Mouse (Mus musculus): ENCODE data around the gene Gm13698. TPM values are rescaled to one million over a fixed set of nuclear protein-coding genes. Genes with fewer than 3 reads are reported as not detected.
"Not testable (repeated sequence)": the region's sequence is repeated elsewhere in the genome, so short reads cannot be mapped to it uniquely, and the experiment has no call there.

Gm13698 gene
- 1 to 10 TPM; 1.1 to 1.5 TPM for total RNA-seq (2021)
- not detected in 2 replicates for polyA plus RNA-seq (2012; rRNA removed)
- long read RNA-seq, result 0 reads

DNA sequence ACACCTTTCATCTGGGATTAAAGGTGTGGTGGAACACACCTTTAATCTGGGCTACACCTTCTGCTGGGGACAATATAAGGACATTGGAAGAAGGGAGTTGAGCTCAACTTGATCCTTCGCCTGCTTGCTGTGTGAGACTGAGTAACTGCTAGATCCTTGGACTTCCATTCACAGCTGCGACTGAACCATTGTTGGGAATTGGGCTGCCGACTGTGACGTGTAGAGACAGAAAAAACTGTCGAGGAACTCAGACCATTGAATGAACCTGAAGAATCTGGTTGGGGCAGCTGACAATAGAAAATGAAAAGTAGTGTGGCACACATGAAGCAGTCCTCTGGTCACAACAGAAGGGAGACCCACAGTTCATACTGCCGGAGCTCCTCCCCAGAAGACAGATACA lies at the start of gene Gm13698:
Gene Gm13698 (plus strand): TSS at position 301 of the 400 bp plus-strand sequence.
- DNase-seq, result not testable (repeated sequence)

DNA sequence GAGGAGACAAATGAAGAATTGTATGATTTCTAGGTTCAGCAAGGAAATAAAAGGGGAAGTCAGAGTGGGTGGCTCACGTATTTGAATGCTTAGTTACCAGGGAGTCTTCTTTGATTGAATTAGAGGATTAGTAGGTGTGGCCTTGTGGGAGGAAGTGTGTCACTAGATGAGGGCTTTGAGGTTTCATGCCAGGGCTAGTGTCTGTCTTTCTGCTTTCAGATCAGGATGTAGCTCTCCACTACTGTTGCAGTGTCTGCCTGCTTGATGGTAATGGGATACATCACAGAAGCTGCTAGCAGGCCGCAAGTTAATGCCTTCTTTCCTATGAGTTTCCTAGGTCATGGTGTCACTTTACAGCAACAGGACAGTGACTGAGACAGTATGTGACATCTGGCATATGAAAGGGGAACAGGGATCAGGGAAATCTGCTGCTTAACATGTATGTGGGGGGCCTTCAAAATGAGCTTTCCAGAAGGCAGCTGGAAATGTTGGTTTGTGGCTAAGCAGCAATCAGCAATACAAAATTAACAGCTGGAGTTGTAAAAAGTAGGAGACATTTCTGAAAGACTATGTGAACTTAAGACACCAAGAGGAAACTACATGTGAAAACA lies 25.9 kb upstream of the Gm13698 start:
- DNase-seq, result no peak

DNA sequence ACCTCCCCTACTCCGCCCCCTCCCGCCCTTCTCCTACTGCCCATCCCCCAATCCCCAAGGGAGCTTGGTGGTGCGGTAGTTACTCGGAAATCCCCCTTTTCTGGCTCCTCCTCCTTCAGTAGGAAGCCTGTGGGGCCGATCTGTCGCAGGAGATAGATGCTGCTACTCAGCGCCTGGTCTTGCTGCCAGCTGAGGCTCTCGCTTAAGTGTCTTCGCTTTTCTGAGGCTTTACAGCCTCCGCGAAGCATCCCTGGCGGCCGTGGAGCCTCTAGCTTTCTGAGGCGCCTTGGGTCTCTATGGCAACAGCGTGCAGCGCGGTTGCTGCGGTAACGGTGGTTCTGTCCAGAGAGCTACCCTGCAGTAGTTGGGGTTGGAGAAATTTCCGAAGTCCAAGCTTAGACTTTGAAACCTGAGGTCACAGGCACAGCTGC lies 14.5 kb upstream of the Gm13698 start, which contains the start of gene Zswim2:
Gene Zswim2 (minus strand): TSS at position 298 of the 431 bp plus-strand sequence.
- DNase-seq, result peak; percentile 8

DNA sequence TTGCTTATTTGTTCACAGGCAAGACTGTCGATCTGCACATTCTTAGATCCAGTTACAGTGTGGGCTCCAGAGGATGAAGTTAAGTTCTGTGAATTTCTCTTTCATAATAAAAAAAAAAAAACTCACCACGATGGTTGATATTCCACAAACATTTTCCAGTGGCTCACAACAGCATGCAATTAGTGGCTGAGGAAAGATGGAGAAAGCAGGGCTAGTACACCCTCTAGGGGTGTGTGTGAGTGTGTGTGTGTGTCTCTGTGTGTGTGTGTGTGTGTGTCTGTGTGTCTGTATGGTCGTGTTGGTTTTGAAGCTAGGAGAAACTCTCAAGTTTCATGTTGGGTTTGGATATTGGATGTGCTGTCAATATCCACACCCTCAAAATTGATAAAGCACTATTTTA lies 14.1 kb upstream of the Gm13698 start:
- no peak for DNase-seq

DNA sequence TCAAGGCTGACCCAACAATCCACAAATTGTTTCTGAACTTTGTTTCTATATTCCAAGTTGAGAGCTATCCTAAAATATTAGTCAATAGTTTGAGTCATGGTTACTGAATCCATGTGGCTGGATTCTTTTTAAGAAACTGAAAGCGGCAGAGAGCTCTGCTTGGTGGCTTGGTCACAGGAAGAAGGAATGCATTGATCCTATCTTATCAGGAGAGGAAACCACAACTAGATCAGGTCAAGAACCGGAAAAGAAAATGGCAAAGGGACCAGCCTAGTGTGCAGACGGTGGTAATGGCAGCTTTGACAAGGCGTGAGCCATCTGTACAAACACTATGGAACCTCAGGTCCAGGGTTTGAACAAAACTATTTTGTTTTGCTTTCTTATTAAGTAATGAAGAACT lies 13.7 kb upstream of the Gm13698 start:
- DNase-seq, result no peak

DNA sequence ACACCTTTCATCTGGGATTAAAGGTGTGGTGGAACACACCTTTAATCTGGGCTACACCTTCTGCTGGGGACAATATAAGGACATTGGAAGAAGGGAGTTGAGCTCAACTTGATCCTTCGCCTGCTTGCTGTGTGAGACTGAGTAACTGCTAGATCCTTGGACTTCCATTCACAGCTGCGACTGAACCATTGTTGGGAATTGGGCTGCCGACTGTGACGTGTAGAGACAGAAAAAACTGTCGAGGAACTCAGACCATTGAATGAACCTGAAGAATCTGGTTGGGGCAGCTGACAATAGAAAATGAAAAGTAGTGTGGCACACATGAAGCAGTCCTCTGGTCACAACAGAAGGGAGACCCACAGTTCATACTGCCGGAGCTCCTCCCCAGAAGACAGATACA lies 5.7 kb downstream of the Gm13698 start, which contains the start of gene Gm13693:
Gene Gm13693 (plus strand): TSS at position 301 of the 400 bp plus-strand sequence.
- DNase-seq, result not testable (repeated sequence)

DNA sequence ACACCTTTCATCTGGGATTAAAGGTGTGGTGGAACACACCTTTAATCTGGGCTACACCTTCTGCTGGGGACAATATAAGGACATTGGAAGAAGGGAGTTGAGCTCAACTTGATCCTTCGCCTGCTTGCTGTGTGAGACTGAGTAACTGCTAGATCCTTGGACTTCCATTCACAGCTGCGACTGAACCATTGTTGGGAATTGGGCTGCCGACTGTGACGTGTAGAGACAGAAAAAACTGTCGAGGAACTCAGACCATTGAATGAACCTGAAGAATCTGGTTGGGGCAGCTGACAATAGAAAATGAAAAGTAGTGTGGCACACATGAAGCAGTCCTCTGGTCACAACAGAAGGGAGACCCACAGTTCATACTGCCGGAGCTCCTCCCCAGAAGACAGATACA lies 11.5 kb downstream of the Gm13698 start, which contains the start of gene Gm13695:
Gene Gm13695 (plus strand): TSS at position 301 of the 400 bp plus-strand sequence.
- not testable (repeated sequence) for DNase-seq

DNA sequence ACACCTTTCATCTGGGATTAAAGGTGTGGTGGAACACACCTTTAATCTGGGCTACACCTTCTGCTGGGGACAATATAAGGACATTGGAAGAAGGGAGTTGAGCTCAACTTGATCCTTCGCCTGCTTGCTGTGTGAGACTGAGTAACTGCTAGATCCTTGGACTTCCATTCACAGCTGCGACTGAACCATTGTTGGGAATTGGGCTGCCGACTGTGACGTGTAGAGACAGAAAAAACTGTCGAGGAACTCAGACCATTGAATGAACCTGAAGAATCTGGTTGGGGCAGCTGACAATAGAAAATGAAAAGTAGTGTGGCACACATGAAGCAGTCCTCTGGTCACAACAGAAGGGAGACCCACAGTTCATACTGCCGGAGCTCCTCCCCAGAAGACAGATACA lies 17.3 kb downstream of the Gm13698 start, which contains the start of gene Gm13696:
Gene Gm13696 (plus strand): TSS at position 301 of the 400 bp plus-strand sequence.
- DNase-seq, result not testable (repeated sequence)

DNA sequence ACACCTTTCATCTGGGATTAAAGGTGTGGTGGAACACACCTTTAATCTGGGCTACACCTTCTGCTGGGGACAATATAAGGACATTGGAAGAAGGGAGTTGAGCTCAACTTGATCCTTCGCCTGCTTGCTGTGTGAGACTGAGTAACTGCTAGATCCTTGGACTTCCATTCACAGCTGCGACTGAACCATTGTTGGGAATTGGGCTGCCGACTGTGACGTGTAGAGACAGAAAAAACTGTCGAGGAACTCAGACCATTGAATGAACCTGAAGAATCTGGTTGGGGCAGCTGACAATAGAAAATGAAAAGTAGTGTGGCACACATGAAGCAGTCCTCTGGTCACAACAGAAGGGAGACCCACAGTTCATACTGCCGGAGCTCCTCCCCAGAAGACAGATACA lies 23.1 kb downstream of the Gm13698 start, which contains the start of gene Gm13694:
Gene Gm13694 (plus strand): TSS at position 301 of the 400 bp plus-strand sequence.
- not testable (repeated sequence) for DNase-seq

DNA sequence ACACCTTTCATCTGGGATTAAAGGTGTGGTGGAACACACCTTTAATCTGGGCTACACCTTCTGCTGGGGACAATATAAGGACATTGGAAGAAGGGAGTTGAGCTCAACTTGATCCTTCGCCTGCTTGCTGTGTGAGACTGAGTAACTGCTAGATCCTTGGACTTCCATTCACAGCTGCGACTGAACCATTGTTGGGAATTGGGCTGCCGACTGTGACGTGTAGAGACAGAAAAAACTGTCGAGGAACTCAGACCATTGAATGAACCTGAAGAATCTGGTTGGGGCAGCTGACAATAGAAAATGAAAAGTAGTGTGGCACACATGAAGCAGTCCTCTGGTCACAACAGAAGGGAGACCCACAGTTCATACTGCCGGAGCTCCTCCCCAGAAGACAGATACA lies 28.9 kb downstream of the Gm13698 start, which contains the start of gene Gm13697:
Gene Gm13697 (plus strand): TSS at position 301 of the 400 bp plus-strand sequence.
- not testable (repeated sequence) for DNase-seq

DNA sequence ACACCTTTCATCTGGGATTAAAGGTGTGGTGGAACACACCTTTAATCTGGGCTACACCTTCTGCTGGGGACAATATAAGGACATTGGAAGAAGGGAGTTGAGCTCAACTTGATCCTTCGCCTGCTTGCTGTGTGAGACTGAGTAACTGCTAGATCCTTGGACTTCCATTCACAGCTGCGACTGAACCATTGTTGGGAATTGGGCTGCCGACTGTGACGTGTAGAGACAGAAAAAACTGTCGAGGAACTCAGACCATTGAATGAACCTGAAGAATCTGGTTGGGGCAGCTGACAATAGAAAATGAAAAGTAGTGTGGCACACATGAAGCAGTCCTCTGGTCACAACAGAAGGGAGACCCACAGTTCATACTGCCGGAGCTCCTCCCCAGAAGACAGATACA lies 34.8 kb downstream of the Gm13698 start, which contains the start of gene Gm13691:
Gene Gm13691 (plus strand): TSS at position 301 of the 400 bp plus-strand sequence.
- DNase-seq, result not testable (repeated sequence)

DNA sequence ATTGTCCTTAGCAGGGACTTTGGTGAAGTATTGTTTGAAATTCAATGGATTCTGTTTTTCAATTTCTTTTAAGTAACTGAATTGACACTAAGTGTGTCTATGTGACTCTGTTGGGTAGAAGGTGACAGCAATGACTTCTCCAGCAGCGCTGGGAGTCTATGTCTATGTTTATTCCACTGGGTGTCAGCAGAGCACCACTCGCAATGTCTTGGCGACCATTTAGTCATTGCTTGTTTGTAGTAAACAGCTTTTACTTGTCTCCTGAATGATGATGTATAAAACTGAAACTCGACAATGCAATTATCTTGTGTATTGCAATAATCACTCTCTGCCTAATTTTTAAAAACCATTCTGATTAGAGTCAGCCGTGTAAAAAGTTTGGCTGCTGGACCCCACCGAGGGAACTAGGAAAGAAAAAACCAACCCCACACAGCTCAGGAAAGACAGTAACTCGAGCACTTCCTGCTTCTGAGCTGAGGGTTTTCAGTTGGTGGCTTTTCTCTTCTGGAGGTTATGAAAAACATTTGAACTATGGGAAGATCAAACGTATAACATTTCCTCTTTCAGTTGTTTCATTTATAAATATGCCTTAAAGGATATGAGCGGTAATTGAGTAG lies 38.3 kb downstream of the Gm13698 start:
- not testable (repeated sequence) for DNase-seq

DNA sequence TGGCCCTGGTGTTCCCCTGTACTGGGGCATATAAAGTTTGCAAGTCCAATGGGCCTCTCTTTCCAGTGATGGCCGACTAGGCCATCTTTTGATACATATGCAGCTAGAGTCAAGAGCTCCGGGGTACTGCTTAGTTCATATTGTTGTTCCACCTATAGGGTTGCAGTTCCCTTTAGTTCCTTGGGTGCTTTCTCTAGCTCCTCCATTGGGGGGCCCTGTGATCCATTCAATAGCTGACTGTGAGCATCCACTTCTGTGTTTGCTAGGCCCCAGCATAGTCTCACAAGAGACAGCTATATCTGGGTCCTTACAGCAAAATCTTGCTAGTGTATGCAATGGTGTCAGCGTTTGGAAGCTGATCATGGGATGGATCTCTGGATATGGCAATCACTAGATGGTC lies 39.0 kb downstream of the Gm13698 start:
- DNase-seq, result not testable (repeated sequence)

Other genes with a start within 250 kb of the Gm13698 start
- gene Itgav, start 231.3 kb upstream of the Gm13698 start, total RNA-seq (2021), result 100 to 1,000 TPM; 127 to 133 TPM
- 196 and 209 TPM in 2 replicates for gene Itgav, start 231.3 kb upstream of the Gm13698 start, polyA plus RNA-seq (2012; rRNA removed)
- gene Fam171b, start 143.1 kb upstream of the Gm13698 start, total RNA-seq (2021), result 1 to 10 TPM; 4.2 to 5.9 TPM
- gene Fam171b, start 143.1 kb upstream of the Gm13698 start, polyA plus RNA-seq (2012; rRNA removed), result 1.0 and 1.3 TPM in 2 replicates
- not detected for gene Zswim2, start 14.5 kb upstream of the Gm13698 start, total RNA-seq (2021)
- gene Zswim2, start 14.5 kb upstream of the Gm13698 start, polyA plus RNA-seq (2012; rRNA removed), result not detected in 2 replicates
- 1 to 10 TPM; 1.1 to 1.5 TPM for gene Gm13693, start 5.8 kb downstream of the Gm13698 start, total RNA-seq (2021)
- not detected in 2 replicates for gene Gm13693, start 5.8 kb downstream of the Gm13698 start, polyA plus RNA-seq (2012; rRNA removed)
- 1 to 10 TPM in 1 of 2 experiments, not detected in 1; 1.1 TPM for gene Gm13695, start 11.6 kb downstream of the Gm13698 start, total RNA-seq (2021)
- not detected in 2 replicates for gene Gm13695, start 11.6 kb downstream of the Gm13698 start, polyA plus RNA-seq (2012; rRNA removed)
- 1 to 10 TPM; 1.1 to 1.5 TPM for gene Gm13696, start 17.4 kb downstream of the Gm13698 start, total RNA-seq (2021)
- not detected in 2 replicates for gene Gm13696, start 17.4 kb downstream of the Gm13698 start, polyA plus RNA-seq (2012; rRNA removed)
- 1 to 10 TPM; 1.1 to 1.5 TPM for gene Gm13694, start 23.2 kb downstream of the Gm13698 start, total RNA-seq (2021)
- not detected in 2 replicates for gene Gm13694, start 23.2 kb downstream of the Gm13698 start, polyA plus RNA-seq (2012; rRNA removed)
- gene Gm13697, start 29.1 kb downstream of the Gm13698 start, total RNA-seq (2021), result 1 to 10 TPM; 1.1 to 1.5 TPM
- gene Gm13697, start 29.1 kb downstream of the Gm13698 start, polyA plus RNA-seq (2012; rRNA removed), result not detected in 2 replicates
- 1 to 10 TPM; 1.1 to 1.5 TPM for gene Gm13691, start 34.9 kb downstream of the Gm13698 start, total RNA-seq (2021)
- not detected in 2 replicates for gene Gm13691, start 34.9 kb downstream of the Gm13698 start, polyA plus RNA-seq (2012; rRNA removed)